Mouse (Mus musculus): Measurements from ENCODE around the gene Adamts20.

- TF ChIP-seq GATA1 (IDR thresholded peaks at IDR 0.05; ENCODE audit: low read length) (no peak), TAL1 (IDR thresholded peaks at IDR 0.05; ENCODE audit: low read length) (no peak)
These were observed 210.9 kb downstream of the Adamts20 start for GRCm38 (mm10) chr15:94254091-94254860.
